Mouse (Mus musculus) heart, adult 2 months (tissue): ENCODE results near the gene Colgalt1.

Source experiments
- CTCF ChIP-seq: fragments of 200-600 bp; IDR thresholded peaks from 2 replicates; pipeline ENCODE4 v1.8.1; 2022; ENCODE audit warnings: antibody characterized with exemption, mild to moderate bottlenecking, moderate library complexity
- EP300 ChIP-seq: fragments of 200-500 bp; IDR thresholded peaks from 2 replicates; pipeline ENCODE4 v1.6.1; 2011; ENCODE audit warnings: low read depth, low read length, control low read depth; ENCODE audit not compliant: insufficient read depth
- POLR2A ChIP-seq: fragments of 200-500 bp; IDR thresholded peaks from 2 replicates; pipeline ENCODE4 v1.6.1; 2011; ENCODE audit warnings: mild to moderate bottlenecking, low read depth, low read length, control low read depth; ENCODE audit not compliant: insufficient read depth

- TF ChIP-seq POLR2A (peak; percentile 77), CTCF (no peak), EP300 (0 out of 2 replicates have a peak, but pooled peaks have one; percentile 34)
These were observed 19.1 kb upstream of the Colgalt1 start, which contains the start of gene Pgls for GRCm38 (mm10) chr8:71591471-71592373.
